Mouse (Mus musculus) hindbrain, embryonic 14.5 days (tissue): ENCODE measurements around the gene Arhgef12. TPM values are rescaled to one million over a fixed set of nuclear protein-coding genes. Genes with fewer than 3 reads are reported as not detected.

Source experiments
- ATAC-seq: fragments of 200-750 bp; cut with Nextera tagmentation; 2 replicates; pipeline ENCODE4 v1.8.0; 2017; ENCODE audit warnings: moderate number of reproducible peaks, mild to moderate bottlenecking, moderate TSS enrichment, moderate library complexity; ENCODE audit not compliant: low FRiP score
- DNase-seq: peaks from one replicate; pipeline ENCODE4 v3.0.0-alpha.2; 2015; ENCODE audit warnings: low spot score
- H3K27ac ChIP-seq: fragments of 300-500 bp; sonication (generic); 2 replicates; pipeline ENCODE4 v1.5.1; 2014; ENCODE audit warnings: mild to moderate bottlenecking, moderate library complexity
- H3K27me3 ChIP-seq: fragments of 300-500 bp; sonication (generic); 2 replicates; pipeline ENCODE4 v1.6.1; 2014; ENCODE audit warnings: mild to moderate bottlenecking, low read length, mixed read lengths; ENCODE audit not compliant: control insufficient read depth, insufficient read depth
- H3K36me3 ChIP-seq: fragments of 300-500 bp; sonication (generic); replicated peaks from 2 replicates; pipeline ENCODE4 v1.6.1; 2014; ENCODE audit not compliant: control insufficient read depth, insufficient read depth
- H3K4me1 ChIP-seq: fragments of 300-500 bp; sonication (generic); replicated peaks from 2 replicates; pipeline ENCODE4 v1.6.1; 2014; ENCODE audit warnings: antibody characterized with exemption, low read length, mixed read lengths; ENCODE audit not compliant: control insufficient read depth, insufficient read depth
- H3K4me2 ChIP-seq: fragments of 300-500 bp; sonication (generic); replicated peaks from 2 replicates; pipeline ENCODE4 v1.6.1; 2014; ENCODE audit warnings: mild to moderate bottlenecking, moderate library complexity
- H3K4me3 ChIP-seq: fragments of 300-500 bp; sonication (generic); replicated peaks from 2 replicates; pipeline ENCODE4 v1.5.1; 2014; ENCODE audit warnings: mild to moderate bottlenecking, low read length
- H3K9ac ChIP-seq: fragments of 300-500 bp; sonication (generic); 2 replicates; pipeline ENCODE4 v1.6.1; 2014
- H3K9me3 ChIP-seq: fragments of 300-500 bp; sonication (generic); 2 replicates; pipeline ENCODE4 v1.6.1; 2016; ENCODE audit warnings: low read length; ENCODE audit not compliant: control insufficient read depth
- WGBS: fragments of 180-500 bp; shearing (Covaris S2); extraction: QIAGEN DNeasy Blood & Tissue Kit; methylation state at CpG from one replicate; pipeline ENCODE4 v1.1.7; 2014; 5-methylcytosine and 5-hydroxymethylcytosine counted together
- polyA plus RNA-seq: library from polyadenylated mRNA; unstranded; fragments of >200 nt; fragmentation: Nextera tagmentation; extraction: Ambion mirVana; gene quantifications from 2 replicates; pipeline ENCODE4 v1.2.1, GENCODE M21; 2014

Arhgef12 gene
- polyA plus RNA-seq, 1 experiment from 2014 or later, result 38.4 TPM

GRCm38 (mm10) chr9:43034273-43034672 lies 72.8 kb downstream of the Arhgef12 start:
- ATAC-seq, result no peak

GRCm38 (mm10) chr9:43027757-43028156 lies 79.3 kb downstream of the Arhgef12 start:
- Histone ChIP-seq H3K36me3 (peaks cover 34% of the 10 kb centered on the region), H3K27ac (no peak overlapping the region), H3K4me3 (no peak overlapping the region), H3K9me3 (no peaks in the 10 kb centered on the region), H3K4me2 (no peak overlapping the region), H3K27me3 (no peaks in the 10 kb centered on the region), H3K4me1 (no peaks in the 10 kb centered on the region), H3K9ac (no peak overlapping the region)
- DNase-seq, result no peak
- no peak for ATAC-seq
- 82% methylated on average over 5 of the region's 5 CpGs for WGBS

More at GRCm38 (mm10) chr9:43034273-43034672, 72.8 kb downstream of the Arhgef12 start:
- H3K36me3 ChIP-seq, result no peaks in the 10 kb centered on the region; the same call in 1 of the 2 replicates
- no peak overlapping the region for H3K4me3 ChIP-seq
- H3K27me3 ChIP-seq, result no peaks in the 10 kb centered on the region
- H3K27ac ChIP-seq, result no peak overlapping the region
- DNase-seq, result no peak
- no peak overlapping the region for H3K9ac ChIP-seq
- no peak overlapping the region for H3K4me2 ChIP-seq
- no peaks in the 10 kb centered on the region for H3K9me3 ChIP-seq
- no peaks in the 10 kb centered on the region for H3K4me1 ChIP-seq

GRCm38 (mm10) chr9:43021515-43022251 lies 85.4 kb downstream of the Arhgef12 start:
- Histone ChIP-seq H3K9ac (no peak overlapping the region), H3K27me3 (no peaks in the 10 kb centered on the region), H3K4me1 (no peaks in the 10 kb centered on the region), H3K4me2 (no peak overlapping the region), H3K27ac (no peak overlapping the region), H3K36me3 (peaks cover 51% of the 10 kb centered on the region), H3K9me3 (no peaks in the 10 kb centered on the region), H3K4me3 (no peak overlapping the region)
- 83% methylated on average over 5 of the region's 5 CpGs for WGBS
- DNase-seq, result no peak
- no peak for ATAC-seq

GRCm38 (mm10) chr9:43019656-43020055 lies 87.4 kb downstream of the Arhgef12 start:
- no peak overlapping the region for H3K27ac ChIP-seq
- no peak overlapping the region for H3K4me2 ChIP-seq
- no peaks in the 10 kb centered on the region for H3K4me1 ChIP-seq
- no peaks in the 10 kb centered on the region for H3K9me3 ChIP-seq
- H3K36me3 ChIP-seq, result peaks cover 52% of the 10 kb centered on the region
- no peak overlapping the region for H3K4me3 ChIP-seq
- no peaks in the 10 kb centered on the region for H3K27me3 ChIP-seq
- DNase-seq (no peak), ATAC-seq (no peak)
- no peak overlapping the region for H3K9ac ChIP-seq
- 93% methylated on average over 9 of the region's 9 CpGs for WGBS

- WGBS, result 87% methylated on average over 5 of the region's 5 CpGs
- Histone ChIP-seq H3K4me3 (no peak overlapping the region), H3K27ac (no peak overlapping the region), H3K9me3 (no peaks in the 10 kb centered on the region), H3K36me3 (peaks cover 66% of the 10 kb centered on the region), H3K4me2 (no peak overlapping the region), H3K9ac (no peak overlapping the region), H3K4me1 (no peaks in the 10 kb centered on the region), H3K27me3 (no peaks in the 10 kb centered on the region)
- ATAC-seq, result no peak
- DNase-seq, result no peak
These were observed 91.3 kb downstream of the Arhgef12 start for GRCm38 (mm10) chr9:43015786-43016185.

- no peak for DNase-seq
- H3K4me3 ChIP-seq, result no peak overlapping the region
- H3K27ac ChIP-seq, result no peak overlapping the region
- no peaks in the 10 kb centered on the region for H3K27me3 ChIP-seq
- 91% methylated on average over 2 of the region's 2 CpGs for whole genome bisulfite sequencing
- ATAC-seq, result no peak
- no peaks in the 10 kb centered on the region for H3K4me1 ChIP-seq
- no peak overlapping the region for H3K4me2 ChIP-seq
- H3K9ac ChIP-seq, result no peak overlapping the region
- no peaks in the 10 kb centered on the region for H3K9me3 ChIP-seq
- peaks cover 64% of the 10 kb centered on the region for H3K36me3 ChIP-seq
These were observed 91.7 kb downstream of the Arhgef12 start for GRCm38 (mm10) chr9:43015366-43015765.

- 96% methylated on average over 1 of the region's 1 CpGs for whole genome bisulfite sequencing
- no peak overlapping the region for H3K4me2 ChIP-seq
- ATAC-seq, result no peak
These were observed 92.2 kb downstream of the Arhgef12 start for GRCm38 (mm10) chr9:43014886-43015285.

GRCm38 (mm10) chr9:43012541-43012940 lies 94.5 kb downstream of the Arhgef12 start:
- H3K36me3 ChIP-seq, result peaks cover 73% of the 10 kb centered on the region
- H3K4me1 ChIP-seq, result no peaks in the 10 kb centered on the region
- no peak overlapping the region for H3K4me2 ChIP-seq
- DNase-seq (no peak), ATAC-seq (no peak)
- no peak overlapping the region for H3K9ac ChIP-seq
- no peaks in the 10 kb centered on the region for H3K27me3 ChIP-seq
- H3K27ac ChIP-seq, result no peak overlapping the region
- no peaks in the 10 kb centered on the region for H3K9me3 ChIP-seq
- no peak overlapping the region for H3K4me3 ChIP-seq
- WGBS, result 83% methylated on average over 5 of the region's 5 CpGs

More at GRCm38 (mm10) chr9:43014886-43015285, 92.2 kb downstream of the Arhgef12 start:
- Histone ChIP-seq H3K36me3 (peaks cover 64% of the 10 kb centered on the region), H3K27me3 (no peaks in the 10 kb centered on the region), H3K4me3 (no peak overlapping the region), H3K9me3 (no peaks in the 10 kb centered on the region), H3K27ac (no peak overlapping the region), H3K9ac (no peak overlapping the region), H3K4me1 (no peaks in the 10 kb centered on the region)
- DNase-seq, result no peak

GRCm38 (mm10) chr9:43011061-43011460 lies 96.0 kb downstream of the Arhgef12 start:
- Histone ChIP-seq H3K4me3 (no peak overlapping the region), H3K27me3 (no peaks in the 10 kb centered on the region), H3K9me3 (no peaks in the 10 kb centered on the region), H3K4me2 (no peak overlapping the region), H3K4me1 (no peaks in the 10 kb centered on the region), H3K27ac (no peak overlapping the region), H3K9ac (no peak overlapping the region), H3K36me3 (peaks cover 76% of the 10 kb centered on the region)
- DNase-seq, result no peak
- ATAC-seq, result no peak
- WGBS, result 84% methylated on average over 4 of the region's 4 CpGs
